Mouse (Mus musculus) limb, embryonic 14.5 days (tissue): ENCODE data around the gene Dclk2. TPM values are rescaled to one million over a fixed set of nuclear protein-coding genes. Genes with fewer than 3 reads are reported as not detected.

Source experiments
- ATAC-seq: fragments of 200-750 bp; cut with Nextera tagmentation; 2 replicates; pipeline ENCODE4 v1.8.0; 2017; ENCODE audit warnings: low read depth, moderate number of reproducible peaks, moderate TSS enrichment; ENCODE audit not compliant: low FRiP score
- DNase-seq: peaks from one replicate; pipeline ENCODE4 v3.0.0-alpha.2; 2015; ENCODE audit warnings: low spot score
- H3K27ac ChIP-seq: fragments of 300-500 bp; sonication (generic); replicated peaks from 2 replicates; pipeline ENCODE4 v1.5.1; 2014; ENCODE audit warnings: low read depth, mild to moderate bottlenecking, low read length, moderate library complexity, mixed read lengths
- H3K27me3 ChIP-seq: fragments of 300-500 bp; sonication (generic); 2 replicates; pipeline ENCODE4 v1.6.1; 2014; ENCODE audit warnings: low read length, mixed read lengths; ENCODE audit not compliant: control insufficient read depth, insufficient read depth
- H3K36me3 ChIP-seq: fragments of 300-500 bp; sonication (generic); 2 replicates; pipeline ENCODE4 v1.6.1; 2014; ENCODE audit warnings: mild to moderate bottlenecking, low read length, moderate library complexity, mixed read lengths; ENCODE audit not compliant: control insufficient read depth, insufficient read depth
- H3K4me1 ChIP-seq: fragments of 300-500 bp; sonication (generic); 2 replicates; pipeline ENCODE4 v1.6.1; 2014; ENCODE audit warnings: antibody characterized with exemption, low read length, mixed read lengths; ENCODE audit not compliant: control insufficient read depth, insufficient read depth
- H3K4me2 ChIP-seq: fragments of 300-500 bp; sonication (generic); replicated peaks from 2 replicates; pipeline ENCODE4 v1.6.1; 2014; ENCODE audit warnings: low read depth, mild to moderate bottlenecking, low read length, moderate library complexity; ENCODE audit not compliant: severe bottlenecking
- H3K4me3 ChIP-seq: fragments of 300-500 bp; sonication (generic); replicated peaks from 2 replicates; pipeline ENCODE4 v1.5.1; 2014; ENCODE audit warnings: low read length
- H3K9ac ChIP-seq: fragments of 300-500 bp; sonication (generic); 2 replicates; pipeline ENCODE4 v1.6.1; 2014; ENCODE audit warnings: mild to moderate bottlenecking, low read depth, low read length, moderate library complexity; ENCODE audit not compliant: severe bottlenecking
- H3K9me3 ChIP-seq: fragments of 300-500 bp; sonication (generic); 2 replicates; pipeline ENCODE4 v1.6.1; 2016; ENCODE audit warnings: low read length; ENCODE audit not compliant: control insufficient read depth
- POLR2A ChIP-seq: fragments of 200-500 bp; IDR thresholded peaks from 2 replicates; pipeline ENCODE4 v1.8.0; 2012; ENCODE audit warnings: inconsistent platforms, mild to moderate bottlenecking, moderate library complexity, borderline replicate concordance; ENCODE audit not compliant: insufficient read depth, insufficient read length; ENCODE audit errors: extremely low read depth
- WGBS: fragments of 180-500 bp; shearing (Covaris S2); extraction: QIAGEN DNeasy Blood & Tissue Kit; methylation state at CpG from one replicate; pipeline ENCODE4 v1.1.7; 2014; 5-methylcytosine and 5-hydroxymethylcytosine counted together
- polyA plus RNA-seq, 2 experiments: library from polyadenylated mRNA; depleted of rRNA in 1 of 2; stranded (reverse) in 1 of 2; unstranded in 1 of 2; fragments of >200 nt; fragmentation: Nextera tagmentation in 1 of 2; extraction: Ambion mirVana in 1 of 2; gene quantifications; 2 replicates each; pipeline versions ENCODE4 v1.2.1 to v1.2.3; 2012 to 2014

Dclk2 gene
- polyA plus RNA-seq, 2 experiments: 5.4 to 16.7 TPM

GRCm38 (mm10) chr3:86894491-86894890, 26.2 kb downstream of the Dclk2 start:
- peaks cover 7% of the 10 kb centered on the region; the same call in 1 of the 2 replicates for H3K4me1 ChIP-seq
- no peak overlapping the region for H3K4me3 ChIP-seq
- ATAC-seq (no peak), DNase-seq (no peak)
- H3K9ac ChIP-seq: no peak overlapping the region
- H3K4me2 ChIP-seq: no peak overlapping the region
- H3K27me3 ChIP-seq: no peaks in the 10 kb centered on the region
- H3K36me3 ChIP-seq: no peaks in the 10 kb centered on the region
- WGBS: 91% methylated on average over 2 of the region's 2 CpGs
- no peaks in the 10 kb centered on the region for H3K9me3 ChIP-seq
- H3K27ac ChIP-seq: no peak overlapping the region
- TF ChIP-seq POLR2A: no peak

- no peak for ATAC-seq
- no peaks in the 10 kb centered on the region for H3K27me3 ChIP-seq
These were observed 33.1 kb downstream of the Dclk2 start for GRCm38 (mm10) chr3:86887512-86887911.

GRCm38 (mm10) chr3:86885180-86885579, 35.5 kb downstream of the Dclk2 start:
- Histone ChIP-seq H3K27ac (no peak overlapping the region), H3K9ac (no peak overlapping the region), H3K4me3 (no peak overlapping the region), H3K36me3 (no peaks in the 10 kb centered on the region), H3K27me3 (no peaks in the 10 kb centered on the region), H3K9me3 (no peaks in the 10 kb centered on the region), H3K4me2 (no peak overlapping the region), H3K4me1 (no peaks in the 10 kb centered on the region)
- no peak for DNase-seq
- ATAC-seq: no peak
- no peak for TF ChIP-seq POLR2A
- 96% methylated on average over 5 of the region's 5 CpGs for WGBS

More at GRCm38 (mm10) chr3:86887512-86887911, 33.1 kb downstream of the Dclk2 start:
- Histone ChIP-seq H3K4me3 (no peak overlapping the region), H3K9ac (no peak overlapping the region), H3K36me3 (no peaks in the 10 kb centered on the region), H3K4me2 (no peak overlapping the region), H3K27ac (no peak overlapping the region), H3K9me3 (no peaks in the 10 kb centered on the region), H3K4me1 (no peaks in the 10 kb centered on the region)
- no peak for TF ChIP-seq POLR2A
- DNase-seq: no peak

- Histone ChIP-seq H3K4me2 (no peak overlapping the region), H3K36me3 (no peaks in the 10 kb centered on the region), H3K9ac (no peak overlapping the region), H3K9me3 (no peaks in the 10 kb centered on the region), H3K4me1 (no peaks in the 10 kb centered on the region), H3K27ac (no peak overlapping the region), H3K4me3 (no peak overlapping the region), H3K27me3 (no peaks in the 10 kb centered on the region)
- TF ChIP-seq POLR2A: no peak
- DNase-seq: no peak
- 83% methylated on average over 2 of the region's 2 CpGs for WGBS
- no peak for ATAC-seq
These were observed 36.2 kb downstream of the Dclk2 start for GRCm38 (mm10) chr3:86884481-86884880.

- no peaks in the 10 kb centered on the region for H3K27me3 ChIP-seq
- H3K9ac ChIP-seq: no peak overlapping the region
- DNase-seq: no peak
- no peak overlapping the region for H3K27ac ChIP-seq
- no peak overlapping the region for H3K4me3 ChIP-seq
- no peaks in the 10 kb centered on the region for H3K9me3 ChIP-seq
- no peak overlapping the region for H3K4me2 ChIP-seq
- H3K36me3 ChIP-seq: no peaks in the 10 kb centered on the region
- no peak for ATAC-seq
- no peak for TF ChIP-seq POLR2A
- no peaks in the 10 kb centered on the region for H3K4me1 ChIP-seq
- WGBS: 79% methylated on average over 6 of the region's 6 CpGs
These were observed 36.7 kb downstream of the Dclk2 start for GRCm38 (mm10) chr3:86883985-86884384.

GRCm38 (mm10) chr3:86875912-86876311, 44.7 kb downstream of the Dclk2 start:
- no peak overlapping the region for H3K4me2 ChIP-seq
- no peaks in the 10 kb centered on the region for H3K9me3 ChIP-seq
- H3K27ac ChIP-seq: no peak overlapping the region
- WGBS: 74% methylated on average over 5 of the region's 5 CpGs
- DNase-seq (no peak), ATAC-seq (no peak)
- H3K36me3 ChIP-seq: no peaks in the 10 kb centered on the region
- no peak for TF ChIP-seq POLR2A
- no peak overlapping the region for H3K4me3 ChIP-seq
- no peaks in the 10 kb centered on the region for H3K27me3 ChIP-seq
- H3K9ac ChIP-seq: no peak overlapping the region
- no peaks in the 10 kb centered on the region for H3K4me1 ChIP-seq
